Mouse (Mus musculus) cortical plate, adult 2 months (tissue): Measurements from ENCODE around the gene Lpgat1.

Experiments used
- CTCF ChIP-seq: fragments of 200-500 bp; IDR thresholded peaks from 2 replicates; pipeline ENCODE4 v1.5.1; 2011; ENCODE audit warnings: mild to moderate bottlenecking, control low read depth, low read length; ENCODE audit not compliant: insufficient read depth; ENCODE audit errors: extremely low read depth
- POLR2A ChIP-seq: fragments of 200-500 bp; IDR thresholded peaks from 2 replicates; pipeline ENCODE4 v1.6.1; 2011; ENCODE audit warnings: mild to moderate bottlenecking, low read length, control low read depth; ENCODE audit not compliant: insufficient read depth; ENCODE audit errors: extremely low read depth

DNA sequence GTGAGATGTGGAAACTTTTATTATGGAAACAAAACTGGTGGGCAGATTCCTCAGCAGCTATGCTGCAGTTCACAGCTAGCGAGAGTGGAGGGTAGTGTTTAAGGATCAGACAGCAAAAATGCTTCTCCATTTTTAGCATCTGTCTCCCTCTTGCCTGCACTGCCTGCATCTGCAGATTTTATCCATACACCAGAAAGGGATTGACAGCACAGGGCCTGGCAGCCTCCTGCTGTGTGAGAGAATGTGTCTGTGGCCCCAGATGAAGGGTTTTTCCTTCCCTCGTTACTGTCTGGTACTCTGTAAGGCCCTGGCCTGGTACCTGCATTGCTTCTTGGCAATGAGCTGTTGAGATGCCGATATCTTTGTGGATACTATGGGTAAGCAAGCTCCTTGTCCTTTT, 2.8 kb downstream of the Lpgat1 start:
- no peak for TF ChIP-seq CTCF
- 0 out of 2 replicates have a peak, but pooled peaks have one; percentile 27 for TF ChIP-seq POLR2A
